Mouse (Mus musculus) embryonic facial prominence, embryonic 12.5 days (tissue): ENCODE results near the gene Gorasp1. TPM values are rescaled to one million over a fixed set of nuclear protein-coding genes. Genes with fewer than 3 reads are reported as not detected.
A peak's percentile ranks its signal among the peaks of the same experiment; 100 is the strongest.

Experiments
- ATAC-seq: fragments of 200-750 bp; cut with Nextera tagmentation; 2 replicates; pipeline ENCODE4 v1.8.0; 2017; ENCODE audit not compliant: insufficient number of reproducible peaks, insufficient read depth, low FRiP score, low TSS enrichment
- H3K27ac ChIP-seq: fragments of 300-500 bp; sonication (generic); 2 replicates; pipeline ENCODE4 v1.5.1; 2016; ENCODE audit warnings: mild to moderate bottlenecking
- H3K27me3 ChIP-seq: fragments of 300-500 bp; sonication (generic); 2 replicates; pipeline ENCODE4 v1.6.1; 2016; ENCODE audit warnings: mild to moderate bottlenecking, moderate library complexity
- H3K36me3 ChIP-seq: fragments of 300-500 bp; sonication (generic); 2 replicates; pipeline ENCODE4 v1.6.1; 2016; ENCODE audit warnings: mild to moderate bottlenecking
- H3K4me1 ChIP-seq: fragments of 300-500 bp; sonication (generic); 2 replicates; pipeline ENCODE4 v1.6.1; 2016
- H3K4me2 ChIP-seq: fragments of 300-500 bp; sonication (generic); replicated peaks from 2 replicates; pipeline ENCODE4 v1.6.1; 2016; ENCODE audit warnings: mild to moderate bottlenecking, moderate library complexity
- H3K4me3 ChIP-seq: fragments of 300-500 bp; sonication (generic); 2 replicates; pipeline ENCODE4 v1.5.1; 2016; ENCODE audit warnings: mild to moderate bottlenecking
- H3K9ac ChIP-seq: fragments of 300-500 bp; sonication (generic); 2 replicates; pipeline ENCODE4 v1.6.1; 2016; ENCODE audit warnings: mild to moderate bottlenecking, moderate library complexity
- H3K9me3 ChIP-seq: fragments of 300-500 bp; sonication (generic); 2 replicates; pipeline ENCODE4 v1.6.1; 2016; ENCODE audit warnings: mild to moderate bottlenecking, moderate library complexity
- WGBS: fragments of 180-500 bp; shearing (Covaris S2); methylation state at CpG from one replicate; pipeline ENCODE4 v1.1.7; 2016; 5-methylcytosine and 5-hydroxymethylcytosine counted together
- polyA plus RNA-seq: library from polyadenylated mRNA; unstranded; fragments of >200 nt; fragmentation: Nextera tagmentation; extraction: Ambion mirVana; gene quantifications from 2 replicates; pipeline ENCODE4 v1.2.1, GENCODE M21; 2016

Gene Gorasp1
- polyA plus RNA-seq, 1 experiment from 2014 or later: 27.0 TPM

GRCm38 (mm10) chr9:119923462-119923861 is 13.9 kb downstream of the Gorasp1 start:
- Histone ChIP-seq H3K36me3 (peaks cover 91% of the 10 kb centered on the region), H3K9ac (no peak overlapping the region), H3K4me1 (no peaks in the 10 kb centered on the region), H3K27me3 (no peaks in the 10 kb centered on the region), H3K4me3 (no peak overlapping the region), H3K9me3 (no peaks in the 10 kb centered on the region), H3K4me2 (no peak overlapping the region), H3K27ac (no peak overlapping the region)
- ATAC-seq: no peak
- 90% methylated on average over 4 of the region's 4 CpGs for WGBS

GRCm38 (mm10) chr9:119919858-119920257 is 17.5 kb downstream of the Gorasp1 start:
- Histone ChIP-seq H3K4me1 (no peaks in the 10 kb centered on the region), H3K36me3 (peaks cover 79% of the 10 kb centered on the region), H3K9me3 (no peaks in the 10 kb centered on the region), H3K9ac (no peak overlapping the region), H3K4me3 (no peak overlapping the region), H3K27me3 (no peaks in the 10 kb centered on the region), H3K27ac (no peak overlapping the region), H3K4me2 (no peak overlapping the region)
- 70% methylated on average over 1 of the region's 1 CpGs for WGBS
- no peak for ATAC-seq

GRCm38 (mm10) chr9:119913087-119913838 is 24.1 kb downstream of the Gorasp1 start:
- Histone ChIP-seq H3K27ac (no peak overlapping the region), H3K27me3 (no peaks in the 10 kb centered on the region), H3K9me3 (no peaks in the 10 kb centered on the region), H3K4me3 (no peak overlapping the region), H3K4me2 (no peak overlapping the region), H3K36me3 (peaks cover 82% of the 10 kb centered on the region), H3K4me1 (no peaks in the 10 kb centered on the region), H3K9ac (no peak overlapping the region)
- no peak for ATAC-seq
- 78% methylated on average over 12 of the region's 13 CpGs for WGBS

GRCm38 (mm10) chr9:119909931-119910330 is 27.4 kb downstream of the Gorasp1 start:
- no peak overlapping the region for H3K4me2 ChIP-seq
- 92% methylated on average over 3 of the region's 3 CpGs for WGBS
- no peaks in the 10 kb centered on the region for H3K4me1 ChIP-seq
- H3K27ac ChIP-seq: no peak overlapping the region
- peaks cover 95% of the 10 kb centered on the region for H3K36me3 ChIP-seq
- H3K27me3 ChIP-seq: no peaks in the 10 kb centered on the region
- no peak overlapping the region for H3K4me3 ChIP-seq
- H3K9ac ChIP-seq: no peak overlapping the region
- no peaks in the 10 kb centered on the region for H3K9me3 ChIP-seq
- no peak for ATAC-seq

- 89% methylated on average over 3 of the region's 3 CpGs for WGBS
- Histone ChIP-seq H3K4me3 (no peak overlapping the region), H3K9ac (no peak overlapping the region), H3K27ac (no peak overlapping the region), H3K27me3 (no peaks in the 10 kb centered on the region), H3K9me3 (no peaks in the 10 kb centered on the region), H3K36me3 (peaks cover 93% of the 10 kb centered on the region), H3K4me2 (no peak overlapping the region), H3K4me1 (no peaks in the 10 kb centered on the region)
- ATAC-seq: no peak
Measured at GRCm38 (mm10) chr9:119908708-119909107, 28.7 kb downstream of the Gorasp1 start.

GRCm38 (mm10) chr9:119902410-119903151 is 34.8 kb downstream of the Gorasp1 start:
- 88% methylated on average over 11 of the region's 12 CpGs for WGBS
- Histone ChIP-seq H3K27ac (no peak overlapping the region), H3K27me3 (no peaks in the 10 kb centered on the region), H3K9me3 (no peaks in the 10 kb centered on the region), H3K36me3 (peaks cover 42% of the 10 kb centered on the region), H3K4me3 (no peak overlapping the region), H3K4me2 (no peak overlapping the region), H3K4me1 (no peaks in the 10 kb centered on the region), H3K9ac (no peak overlapping the region)
- ATAC-seq: no peak

GRCm38 (mm10) chr9:119899446-119899845 is 37.9 kb downstream of the Gorasp1 start:
- no peak overlapping the region for H3K4me2 ChIP-seq
- H3K4me3 ChIP-seq: no peak overlapping the region
- WGBS: 83% methylated on average over 2 of the region's 2 CpGs
- no peaks in the 10 kb centered on the region for H3K27me3 ChIP-seq
- no peak for ATAC-seq
- H3K9me3 ChIP-seq: no peaks in the 10 kb centered on the region
- no peak overlapping the region for H3K27ac ChIP-seq
- H3K36me3 ChIP-seq: peaks cover 15% of the 10 kb centered on the region
- H3K4me1 ChIP-seq: peaks cover 10% of the 10 kb centered on the region
- no peak overlapping the region for H3K9ac ChIP-seq

GRCm38 (mm10) chr9:119895040-119895721 is 42.2 kb downstream of the Gorasp1 start:
- peak overlapping the region; percentile 91 for H3K4me2 ChIP-seq
- peak overlapping the region; percentile 100 for H3K4me3 ChIP-seq
- no peaks in the 10 kb centered on the region for H3K9me3 ChIP-seq
- peak overlapping the region; percentile 83 for H3K27ac ChIP-seq
- WGBS: under 1% methylated on average over 57 of the region's 71 CpGs
- peak; percentile 52 for ATAC-seq
- no peaks in the 10 kb centered on the region for H3K27me3 ChIP-seq
- H3K36me3 ChIP-seq: no peaks in the 10 kb centered on the region
- H3K9ac ChIP-seq: peak overlapping the region; percentile 93
- peaks cover 10% of the 10 kb centered on the region for H3K4me1 ChIP-seq

- H3K27ac ChIP-seq: peak within 1 kb of the TSS; percentile 83
- no peaks in the 10 kb centered on the region for H3K27me3 ChIP-seq
- no peaks in the 10 kb centered on the region for H3K9me3 ChIP-seq
- no peaks in the 10 kb centered on the region for H3K36me3 ChIP-seq
- peak within 1 kb of the TSS; percentile 100 for H3K4me3 ChIP-seq
- WGBS: 4% methylated on average over 33 of the region's 34 CpGs
- peak; percentile 100 for ATAC-seq
- peak within 1 kb of the TSS; percentile 93 for H3K9ac ChIP-seq
- peaks cover 10% of the 10 kb centered on the region for H3K4me1 ChIP-seq
- peak within 1 kb of the TSS; percentile 91 for H3K4me2 ChIP-seq
Measured at GRCm38 (mm10) chr9:119894339-119895009, 42.9 kb downstream of the Gorasp1 start, which contains the start of gene Wdr48. Wdr48 (plus strand) TSS chr9:119894878.

GRCm38 (mm10) chr9:119893881-119894280 is 43.5 kb downstream of the Gorasp1 start:
- no peaks in the 10 kb centered on the region for H3K27me3 ChIP-seq
- H3K4me3 ChIP-seq: no peak overlapping the region
- no peak for ATAC-seq
- H3K9me3 ChIP-seq: no peaks in the 10 kb centered on the region
- peaks cover 10% of the 10 kb centered on the region for H3K4me1 ChIP-seq
- H3K4me2 ChIP-seq: no peak overlapping the region
- H3K36me3 ChIP-seq: no peaks in the 10 kb centered on the region
- no peak overlapping the region for H3K9ac ChIP-seq
- peak overlapping the region; percentile 83; the same call in 1 of the 2 replicates for H3K27ac ChIP-seq
- WGBS: 86% methylated on average over 5 of the region's 5 CpGs

GRCm38 (mm10) chr9:119890692-119891091 is 46.7 kb downstream of the Gorasp1 start:
- Histone ChIP-seq H3K9me3 (no peaks in the 10 kb centered on the region), H3K4me2 (no peak overlapping the region), H3K4me1 (peaks cover 4% of the 10 kb centered on the region), H3K9ac (no peak overlapping the region), H3K27ac (no peak overlapping the region), H3K4me3 (no peak overlapping the region), H3K36me3 (no peaks in the 10 kb centered on the region), H3K27me3 (no peaks in the 10 kb centered on the region)
- 46% methylated on average over 2 of the region's 2 CpGs for WGBS
- ATAC-seq: no peak
